Mouse (Mus musculus) testis, adult 2 months (tissue): ENCODE measurements around the gene Crx.

Source experiments
- CTCF ChIP-seq: fragments of 200-500 bp; IDR thresholded peaks from 2 replicates; pipeline ENCODE4 v1.5.1; 2012; ENCODE audit warnings: low read depth, mild to moderate bottlenecking, inconsistent platforms, low read length, moderate library complexity; ENCODE audit not compliant: control insufficient read depth, insufficient read depth, insufficient replicate concordance
- POLR2A ChIP-seq: fragments of 200-500 bp; IDR thresholded peaks from 2 replicates; pipeline ENCODE4 v1.6.1; 2012; ENCODE audit warnings: low read depth, mild to moderate bottlenecking, inconsistent platforms, low read length, moderate library complexity; ENCODE audit not compliant: control insufficient read depth

DNA sequence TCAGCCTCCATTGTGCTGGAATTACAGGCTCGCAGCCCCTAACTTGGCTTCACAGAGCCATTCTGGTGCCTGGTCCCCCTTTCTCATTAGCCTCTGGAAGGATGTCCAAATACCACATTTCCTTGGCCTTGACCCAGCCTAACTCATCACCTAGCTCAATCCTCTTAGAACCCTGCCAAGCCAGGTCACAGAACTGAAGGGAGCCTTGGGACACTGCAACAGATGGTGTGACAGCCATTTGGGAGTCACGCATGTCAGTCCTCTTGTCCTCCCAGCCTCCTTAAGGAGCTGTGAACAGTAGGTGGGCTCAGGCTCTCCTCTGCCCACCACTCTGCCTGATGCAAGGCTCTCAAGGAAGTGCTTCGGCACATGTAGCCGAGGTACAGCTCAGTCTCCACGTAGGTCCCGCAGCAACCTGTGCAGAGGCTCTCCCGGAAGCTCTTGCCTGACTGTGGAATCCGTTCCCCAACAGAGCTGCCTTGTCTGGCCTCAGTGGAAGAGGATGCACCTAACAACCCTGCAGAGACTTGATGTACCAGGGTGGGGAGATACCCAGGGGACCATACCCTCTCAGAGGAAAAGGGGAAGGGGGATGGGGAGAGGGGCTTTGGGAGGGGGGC is 28.3 kb upstream of the Crx start:
- TF ChIP-seq CTCF: no peak
- no peak for TF ChIP-seq POLR2A
